Mouse (Mus musculus) erythroblast, embryonic 14.5 days (primary cell): ENCODE results near the gene Zdhhc18.

ENCODE experiments used
- GATA1 ChIP-seq: IDR thresholded peaks from 2 replicates; pipeline ENCODE4 v1.6.1; 2012; ENCODE audit warnings: low read length, inconsistent platforms, mixed read lengths
- TAL1 ChIP-seq: IDR thresholded peaks from 3 replicates; pipeline ENCODE4 v1.6.1; 2012; ENCODE audit warnings: low read length, inconsistent platforms, mixed read lengths

GRCm38 (mm10) chr4:133603056-133603455 lies 46.9 kb downstream of the Zdhhc18 start:
- TF ChIP-seq GATA1, result no peak
- TF ChIP-seq TAL1, result no peak
